Mouse (Mus musculus): Measurements from ENCODE around the gene Asap2. TPM values are rescaled to one million over a fixed set of nuclear protein-coding genes. Genes with fewer than 3 reads are reported as not detected.

Gene Asap2
- total RNA-seq, 2 experiments from 2014 or later, result 3.5 to 4.2 TPM

DNA sequence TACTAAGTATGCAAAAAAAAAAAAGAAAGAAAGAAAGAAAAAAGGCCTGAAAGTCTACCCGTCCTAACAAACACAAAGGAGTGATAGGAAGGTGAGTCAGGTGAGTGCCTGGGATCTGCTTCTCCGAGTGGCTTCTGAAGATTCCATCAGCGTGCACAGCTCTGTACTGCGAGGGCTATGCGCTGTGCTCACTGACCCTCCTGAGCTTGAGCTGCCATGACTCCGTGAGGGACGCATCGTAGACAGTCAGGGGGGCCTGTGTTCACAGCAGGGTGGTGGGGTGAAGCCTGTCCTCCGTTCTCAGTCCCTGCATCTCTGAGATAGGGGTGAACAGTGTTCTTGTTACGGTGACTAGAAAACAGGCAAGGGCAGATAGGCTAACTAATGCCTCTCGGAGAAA, 308.6 kb downstream of the Asap2 start:
- no peak for ATAC-seq (ENCODE audit: poor library complexity, severe bottlenecking)

DNA sequence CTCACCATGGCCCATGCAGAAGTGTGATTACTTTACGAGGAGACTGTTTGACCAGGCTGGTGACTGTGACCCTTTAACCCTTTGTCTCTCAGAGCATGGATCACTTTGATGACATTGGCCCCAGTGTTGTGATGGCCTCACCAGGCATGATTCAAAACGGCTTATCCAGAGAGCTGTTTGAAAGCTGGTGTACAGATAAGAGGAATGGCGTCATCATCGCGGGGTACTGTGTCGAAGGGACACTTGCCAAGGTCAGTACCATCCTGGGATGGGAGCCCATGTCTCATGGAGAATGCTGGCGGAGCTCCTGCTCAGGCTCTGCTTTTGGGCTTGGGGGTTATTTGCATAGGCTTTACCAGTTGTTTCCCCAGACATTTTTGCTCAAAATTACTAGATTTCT, 311.1 kb downstream of the Asap2 start:
- ATAC-seq (ENCODE audit: poor library complexity, severe bottlenecking), result no peak

DNA sequence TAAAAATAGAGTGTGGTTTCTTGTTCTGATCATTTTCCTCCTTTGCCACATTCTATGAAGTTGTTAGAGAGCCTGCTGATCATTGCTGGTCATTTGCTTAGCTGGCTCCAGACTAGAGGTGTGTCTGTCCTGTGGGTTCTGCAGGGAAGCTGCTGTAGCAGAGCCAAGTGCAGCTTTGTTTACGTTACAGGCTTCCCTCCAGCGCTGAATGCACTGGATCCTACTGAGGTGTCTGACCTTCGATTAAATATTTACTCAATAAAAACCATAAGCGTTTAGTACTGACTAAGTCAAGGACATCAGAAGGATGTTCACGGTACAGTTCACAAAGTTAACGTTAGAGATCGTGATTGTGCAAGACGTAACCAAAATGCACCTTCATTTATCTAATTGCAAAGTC, 311.7 kb downstream of the Asap2 start:
- ATAC-seq (ENCODE audit: poor library complexity, severe bottlenecking), result no peak

DNA sequence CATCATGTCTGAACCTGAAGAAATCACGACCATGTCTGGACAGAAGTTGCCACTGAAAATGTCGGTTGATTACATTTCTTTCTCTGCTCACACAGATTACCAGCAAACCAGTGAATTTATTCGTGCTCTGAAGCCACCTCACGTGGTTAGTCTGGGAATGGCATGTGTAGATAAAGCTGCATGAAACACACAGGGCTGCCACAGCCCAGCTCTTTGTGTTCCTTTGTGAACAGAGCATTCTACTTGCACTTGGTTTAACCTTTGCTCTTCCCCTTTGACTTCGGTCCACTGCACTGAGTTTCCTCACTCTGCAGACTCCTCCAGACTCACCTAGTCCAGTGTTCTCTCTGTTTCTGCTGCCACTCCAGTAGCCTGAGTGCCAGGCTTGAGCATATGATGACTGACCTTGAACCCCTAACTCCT, 312.1 kb downstream of the Asap2 start:
- no peak for ATAC-seq (ENCODE audit: poor library complexity, severe bottlenecking)

DNA sequence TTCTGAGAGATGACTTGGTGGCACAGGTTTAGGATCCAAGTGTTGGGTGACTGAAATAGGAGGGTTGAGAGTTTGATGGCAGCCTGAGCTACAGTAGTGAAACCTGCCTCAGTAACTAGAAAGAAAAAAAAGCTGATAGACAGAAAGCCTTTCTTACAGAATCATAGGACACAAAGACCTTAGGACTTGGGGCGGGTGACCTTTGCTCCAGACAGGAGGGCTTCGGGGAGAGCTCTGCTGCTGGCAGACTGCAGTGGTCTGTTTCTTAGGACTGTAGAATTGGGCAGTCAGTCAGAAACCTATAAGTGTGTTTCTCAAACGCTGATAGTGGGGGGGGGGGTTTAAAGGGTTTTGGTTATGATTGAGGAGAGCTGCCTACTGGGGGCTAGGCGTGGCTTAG, 315.5 kb downstream of the Asap2 start:
- ATAC-seq (ENCODE audit: poor library complexity, severe bottlenecking), result no peak

DNA sequence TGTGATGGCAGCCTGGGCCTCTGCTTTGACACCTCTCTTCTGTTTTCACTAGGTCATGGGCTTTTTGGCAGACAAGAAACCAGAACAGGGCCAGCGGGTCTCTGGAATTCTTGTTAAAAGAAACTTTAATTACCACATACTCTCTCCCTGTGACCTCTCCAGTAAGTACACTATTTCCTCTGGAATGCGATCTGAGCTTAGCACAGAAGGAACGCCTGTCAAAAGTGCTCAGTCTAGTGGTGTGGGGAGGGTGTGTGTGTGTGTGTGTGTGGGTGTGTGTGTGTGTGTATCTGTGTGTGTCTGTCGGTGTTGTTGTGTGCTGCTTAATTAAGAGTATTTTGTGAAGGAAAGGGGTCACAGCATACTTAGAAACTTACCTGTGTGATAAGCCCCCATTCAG, 316.5 kb downstream of the Asap2 start:
- ATAC-seq (ENCODE audit: poor library complexity, severe bottlenecking), result no peak

DNA sequence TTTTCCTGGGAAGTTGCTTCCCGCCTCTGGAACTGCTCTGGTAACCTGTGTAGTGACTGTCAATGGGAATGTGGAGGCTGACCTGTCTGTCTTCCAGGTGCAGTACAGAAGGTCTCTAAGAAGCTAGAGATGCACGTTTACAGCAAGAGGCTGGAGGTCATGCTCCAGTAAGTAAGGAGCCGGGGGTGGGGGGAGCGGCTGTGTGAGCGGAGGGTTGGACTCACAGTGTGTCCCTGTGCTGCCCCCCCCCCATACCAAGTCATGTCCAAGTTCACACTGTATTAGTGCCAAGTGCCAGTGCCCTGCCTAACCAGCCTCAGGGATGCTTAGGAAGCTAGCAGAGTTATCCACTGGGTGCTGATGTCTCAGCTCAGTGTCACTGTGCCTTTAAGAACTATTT, 321.9 kb downstream of the Asap2 start:
- no peak for ATAC-seq (ENCODE audit: poor library complexity, severe bottlenecking)

DNA sequence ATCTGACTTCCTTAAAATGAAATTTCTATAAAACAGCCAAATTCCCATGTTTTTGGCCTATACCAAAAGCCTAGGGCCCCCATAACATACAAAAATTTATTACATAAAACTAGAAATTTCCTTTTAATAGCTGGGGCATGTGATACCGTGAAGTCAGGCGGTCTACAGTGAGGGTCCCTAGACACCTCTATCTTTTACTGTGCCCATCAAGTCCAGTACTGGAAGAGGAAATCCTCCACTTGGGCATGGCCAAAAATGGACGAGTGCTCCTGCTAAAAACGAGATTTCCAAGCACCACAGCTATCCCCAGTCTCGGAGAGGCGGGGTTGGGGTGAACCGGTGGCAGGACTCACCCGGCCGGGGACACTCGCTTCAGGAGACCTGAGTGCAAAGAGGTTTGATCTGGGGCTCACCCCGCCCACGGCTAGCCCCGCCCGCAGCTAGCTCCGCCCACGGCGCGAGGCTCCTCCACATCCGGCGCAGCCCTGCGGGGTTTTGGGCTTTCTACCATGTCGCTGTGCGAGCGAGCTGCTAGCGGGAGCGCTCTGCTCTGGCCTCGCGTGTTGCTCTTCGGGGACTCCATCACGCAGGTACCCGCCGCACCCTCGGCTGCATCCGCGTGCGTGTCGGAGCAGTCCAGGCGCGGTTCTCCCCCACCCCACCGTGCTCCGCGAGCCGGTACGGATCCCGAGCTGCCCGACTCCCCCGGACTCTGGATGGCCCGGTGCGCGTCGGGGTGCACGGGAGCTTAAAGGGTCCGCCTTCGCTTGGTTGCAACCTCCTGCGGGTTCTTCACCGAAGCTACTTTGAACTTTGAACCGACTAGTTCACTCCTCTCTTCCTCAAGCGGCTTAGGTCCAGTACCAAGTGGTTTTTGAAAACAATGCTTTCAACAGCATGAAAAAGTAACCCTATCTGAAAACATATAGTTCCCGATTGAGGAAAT, 325.9 kb downstream of the Asap2 start, which contains the start of gene Iah1:
TSS of gene Iah1 (plus strand) at position 467 of the 946 bp plus-strand sequence.
- ATAC-seq (ENCODE audit: poor library complexity, severe bottlenecking), result peak; percentile 94

DNA sequence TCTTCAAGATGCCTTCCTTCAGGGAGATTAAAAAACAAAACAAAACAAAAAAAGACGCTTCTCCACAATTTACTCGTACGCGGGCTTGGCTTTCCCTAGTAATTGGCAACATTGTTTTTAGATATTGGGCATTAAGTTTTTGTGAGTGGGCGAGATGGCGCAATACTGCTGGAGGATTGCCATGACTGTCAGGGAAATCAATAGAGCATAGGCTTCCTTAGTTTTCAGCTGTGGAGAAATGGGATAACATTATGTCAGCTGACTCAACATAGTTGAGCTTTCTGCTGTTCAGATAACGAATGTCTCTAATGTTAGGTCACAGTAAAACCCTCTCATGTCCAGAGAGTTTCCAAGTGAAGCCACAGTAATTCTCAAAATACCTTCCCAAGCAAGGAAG, 326.6 kb downstream of the Asap2 start:
- ATAC-seq (ENCODE audit: poor library complexity, severe bottlenecking), result no peak

DNA sequence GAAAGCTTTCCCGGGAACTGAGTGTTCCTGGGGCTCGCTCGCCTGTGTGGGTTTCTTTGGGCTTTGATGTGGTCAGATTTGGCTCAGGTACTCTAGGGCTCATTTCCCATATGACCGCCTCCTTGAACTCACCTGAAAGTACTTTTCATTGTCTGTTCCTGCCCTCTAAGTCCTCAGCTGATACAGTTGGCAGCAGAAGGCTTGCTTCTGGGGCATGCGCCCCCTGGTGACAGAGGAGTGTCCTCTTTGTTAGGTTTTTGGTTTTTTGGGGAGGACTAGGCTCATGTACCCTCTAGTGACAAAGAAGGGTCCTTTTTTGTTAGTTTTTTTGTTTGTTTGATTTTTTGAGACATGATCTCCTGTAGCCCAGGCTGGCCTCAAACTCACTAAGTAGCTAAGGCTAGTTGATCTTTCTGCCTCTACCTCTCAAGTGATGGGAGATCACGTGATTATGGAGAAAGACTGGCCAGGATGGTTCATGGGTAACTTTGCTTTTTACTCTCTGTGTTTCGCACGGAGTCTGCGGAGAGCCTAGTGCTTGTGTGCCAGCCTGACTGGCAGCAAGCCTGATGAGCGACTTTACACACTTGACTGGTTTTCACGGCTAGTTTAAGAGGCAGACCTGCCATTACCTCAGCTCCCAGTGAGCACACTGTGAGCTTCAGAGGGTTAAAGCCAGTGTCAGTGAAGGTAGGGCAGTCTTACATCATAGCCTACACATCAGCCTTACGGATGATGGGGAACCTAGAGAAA, 328.1 kb downstream of the Asap2 start:
- peak; percentile 52 for ATAC-seq (ENCODE audit: poor library complexity, severe bottlenecking)
